Mouse (Mus musculus) mouse trophoblast stem cell (cell line): ENCODE measurements around the gene Aspa.

Experiments
- in situ Hi-C, 2 experiments: fragments of 300-500 bp; cut with MseI, MboI; formaldehyde crosslinking; loops; 2 replicates in 1 of 2; 3 replicates in 1 of 2; pipeline ENCODE4 v1.15.1; 2025

Gene Aspa

DNA sequence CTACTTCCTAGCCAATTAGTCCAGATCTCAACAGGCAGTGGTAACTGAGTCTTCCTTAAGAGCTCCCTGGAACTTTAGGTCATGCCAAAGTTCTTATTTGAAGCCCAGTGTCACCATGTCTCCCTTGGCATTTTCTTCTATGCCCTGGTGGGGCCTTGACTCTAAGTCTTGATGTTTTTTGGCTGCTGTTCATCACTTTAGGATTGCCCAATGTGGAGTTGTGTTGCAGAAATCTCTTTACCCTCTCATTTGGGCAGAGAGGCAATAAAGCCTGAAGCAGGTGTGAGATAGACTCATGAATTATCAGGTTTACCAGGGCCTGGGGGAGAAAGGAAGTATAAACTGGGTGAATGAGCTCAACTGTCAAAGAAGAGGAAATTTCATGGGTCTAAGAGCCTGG, 70.7 kb downstream of the Aspa start:
- in situ Hi-C loops, result no loop called here

DNA sequence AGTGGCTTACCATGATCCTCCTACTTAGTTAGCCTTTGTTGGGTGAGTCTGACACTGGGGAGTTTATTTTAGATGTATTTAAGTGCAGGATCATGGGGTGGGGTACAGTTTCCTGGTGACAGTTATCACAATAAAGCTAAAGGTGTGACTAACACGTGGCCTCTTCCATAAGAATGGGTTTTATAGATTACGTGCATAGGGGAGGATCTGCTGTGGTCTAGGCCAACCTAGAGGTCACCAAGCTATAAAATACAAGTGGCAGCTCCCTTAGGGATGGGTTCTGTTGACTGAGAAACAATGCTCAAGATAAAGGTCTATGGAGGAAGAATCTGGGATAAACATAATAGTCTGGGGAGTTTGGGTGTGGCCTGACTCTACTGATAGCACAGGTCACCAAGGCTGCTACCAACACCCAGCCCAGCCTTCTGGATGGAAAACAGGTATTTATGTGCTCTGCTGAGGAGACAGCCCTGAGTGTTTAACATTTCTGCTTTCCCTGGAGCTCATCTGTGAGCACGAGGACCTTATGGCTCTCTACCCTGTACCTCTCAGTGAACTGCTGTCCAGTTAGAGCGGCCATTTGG, 71.9 kb downstream of the Aspa start:
- in situ Hi-C loops, result no loop called here
